Mouse (Mus musculus) hindbrain, postnatal 0 days (tissue): ENCODE data around the gene Srsf3. TPM values are rescaled to one million over a fixed set of nuclear protein-coding genes. Genes with fewer than 3 reads are reported as not detected.

Experiments
- ATAC-seq: fragments of 200-750 bp; cut with Nextera tagmentation; 2 replicates; pipeline ENCODE4 v1.8.0; 2017; ENCODE audit warnings: mild to moderate bottlenecking, moderate TSS enrichment, moderate library complexity
- DNase-seq: peaks from one replicate; pipeline ENCODE4 v3.0.0-alpha.2; 2015; ENCODE audit warnings: low spot score
- H3K27ac ChIP-seq: fragments of 300-500 bp; sonication (generic); 2 replicates; pipeline ENCODE4 v1.5.1; 2014; ENCODE audit warnings: mild to moderate bottlenecking
- H3K27me3 ChIP-seq: fragments of 300-500 bp; sonication (generic); 2 replicates; pipeline ENCODE4 v1.6.1; 2014; ENCODE audit warnings: low read length, mixed read lengths; ENCODE audit not compliant: insufficient read depth
- H3K36me3 ChIP-seq: fragments of 300-500 bp; sonication (generic); 2 replicates; pipeline ENCODE4 v1.6.1; 2014; ENCODE audit warnings: low read length, mixed read lengths; ENCODE audit not compliant: insufficient read depth
- H3K4me1 ChIP-seq: fragments of 300-500 bp; sonication (generic); 2 replicates; pipeline ENCODE4 v1.6.1; 2014; ENCODE audit warnings: antibody characterized with exemption, low read length, mixed read lengths; ENCODE audit not compliant: insufficient read depth
- H3K4me2 ChIP-seq: fragments of 300-500 bp; sonication (generic); 2 replicates; pipeline ENCODE4 v1.6.1; 2014; ENCODE audit warnings: low read depth, mild to moderate bottlenecking, low read length, moderate library complexity, mixed read lengths
- H3K4me3 ChIP-seq: fragments of 300-500 bp; sonication (generic); 2 replicates; pipeline ENCODE4 v1.5.1; 2014; ENCODE audit warnings: low read length
- H3K9ac ChIP-seq: fragments of 300-500 bp; sonication (generic); replicated peaks from 2 replicates; pipeline ENCODE4 v1.6.1; 2014; ENCODE audit warnings: mild to moderate bottlenecking, low read length, moderate library complexity, mixed read lengths
- H3K9me3 ChIP-seq: fragments of 300-500 bp; sonication (generic); 2 replicates; pipeline ENCODE4 v1.6.1; 2016; ENCODE audit warnings: low read length, mixed read lengths
- CTCF ChIP-seq: IDR thresholded peaks from 2 replicates; pipeline ENCODE4 v1.5.1; 2016; ENCODE audit warnings: antibody characterized with exemption, control low read depth, low read depth
- WGBS: fragments of 180-500 bp; shearing (Covaris S2); extraction: QIAGEN DNeasy Blood & Tissue Kit; methylation state at CpG from one replicate; pipeline ENCODE4 v1.1.7; 2014; 5-methylcytosine and 5-hydroxymethylcytosine counted together
- polyA plus RNA-seq: library from polyadenylated mRNA; unstranded; fragments of >200 nt; fragmentation: Nextera tagmentation; extraction: Ambion mirVana; gene quantifications from 2 replicates; pipeline ENCODE4 v1.2.1, GENCODE M21; 2015
- total RNA-seq: library from RNA; depleted of rRNA; stranded (reverse); fragments of >200 nt; gene quantifications from 2 replicates; pipeline ENCODE4 v1.2.3, GENCODE M21; 2014

Gene Srsf3
- total and polyA plus RNA-seq, 2 experiments from 2014 or later: 139 to 298 TPM

DNA sequence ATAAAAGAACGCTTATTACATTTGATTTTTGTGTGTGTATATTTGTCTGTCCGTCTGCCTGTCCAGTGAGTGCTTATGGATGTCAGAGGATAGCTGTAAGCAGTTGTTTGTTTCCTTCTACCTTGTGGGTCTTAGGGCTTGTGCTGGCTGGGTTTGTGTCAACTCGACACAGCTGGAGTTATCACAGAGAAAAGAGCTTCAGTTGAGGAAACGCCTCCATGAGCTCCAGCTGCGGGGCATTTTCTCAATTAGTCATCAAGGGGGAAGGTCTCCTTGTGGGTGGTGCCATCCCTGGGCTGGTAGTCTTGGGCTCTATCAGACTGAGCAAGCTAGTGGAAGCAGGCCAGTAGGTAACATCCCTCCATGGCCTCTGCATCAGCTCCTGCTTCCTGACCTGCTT is 35.4 kb downstream of the Srsf3 start:
- Histone ChIP-seq H3K36me3 (no peaks in the 10 kb centered on the region), H3K9me3 (no peaks in the 10 kb centered on the region), H3K27ac (no peak overlapping the region), H3K4me3 (no peak overlapping the region), H3K27me3 (no peaks in the 10 kb centered on the region), H3K9ac (no peak overlapping the region), H3K4me2 (no peak overlapping the region), H3K4me1 (peaks cover 4% of the 10 kb centered on the region)
- WGBS: 56% methylated on average over 5 of the region's 5 CpGs
- no peak for ATAC-seq
- TF ChIP-seq CTCF: no peak
- DNase-seq: no peak

GRCm38 (mm10) chr17:29069063-29069462 is 36.6 kb downstream of the Srsf3 start:
- Histone ChIP-seq H3K4me1 (peaks cover 9% of the 10 kb centered on the region), H3K4me3 (no peak overlapping the region)
- no peak for DNase-seq

DNA sequence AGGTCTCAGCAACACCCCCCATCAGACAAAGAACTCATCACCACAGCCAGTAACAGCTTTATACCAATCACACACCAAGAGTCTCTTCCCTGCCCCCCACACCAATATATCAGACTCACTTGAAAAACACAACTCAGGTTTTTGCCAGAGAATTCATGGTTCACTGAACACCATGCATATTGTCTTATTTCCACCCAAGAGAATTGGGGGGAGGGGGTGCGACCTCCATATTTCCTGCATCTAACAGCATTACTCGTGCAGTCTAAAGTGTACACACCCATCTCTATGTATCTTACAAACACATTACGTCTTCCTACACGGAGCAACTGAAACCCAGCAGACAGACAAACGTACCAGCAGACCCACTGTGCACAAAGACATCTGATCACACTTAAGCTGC is 39.4 kb downstream of the Srsf3 start:
- Histone ChIP-seq H3K4me2 (no peak overlapping the region), H3K9ac (no peak overlapping the region), H3K4me1 (peaks cover 9% of the 10 kb centered on the region), H3K4me3 (no peak overlapping the region), H3K9me3 (no peaks in the 10 kb centered on the region), H3K27ac (no peak overlapping the region), H3K27me3 (no peaks in the 10 kb centered on the region), H3K36me3 (no peaks in the 10 kb centered on the region)
- ATAC-seq: no peak
- WGBS: 81% methylated on average over 5 of the region's 5 CpGs
- DNase-seq: no peak
- TF ChIP-seq CTCF: no peak

More at GRCm38 (mm10) chr17:29069063-29069462, 36.6 kb downstream of the Srsf3 start:
- Histone ChIP-seq H3K9ac (no peak overlapping the region), H3K27me3 (no peaks in the 10 kb centered on the region), H3K9me3 (no peaks in the 10 kb centered on the region), H3K4me2 (no peak overlapping the region), H3K36me3 (no peaks in the 10 kb centered on the region), H3K27ac (no peak overlapping the region)
- TF ChIP-seq CTCF: no peak
- 73% methylated on average over 10 of the region's 10 CpGs for WGBS
- ATAC-seq: no peak

DNA sequence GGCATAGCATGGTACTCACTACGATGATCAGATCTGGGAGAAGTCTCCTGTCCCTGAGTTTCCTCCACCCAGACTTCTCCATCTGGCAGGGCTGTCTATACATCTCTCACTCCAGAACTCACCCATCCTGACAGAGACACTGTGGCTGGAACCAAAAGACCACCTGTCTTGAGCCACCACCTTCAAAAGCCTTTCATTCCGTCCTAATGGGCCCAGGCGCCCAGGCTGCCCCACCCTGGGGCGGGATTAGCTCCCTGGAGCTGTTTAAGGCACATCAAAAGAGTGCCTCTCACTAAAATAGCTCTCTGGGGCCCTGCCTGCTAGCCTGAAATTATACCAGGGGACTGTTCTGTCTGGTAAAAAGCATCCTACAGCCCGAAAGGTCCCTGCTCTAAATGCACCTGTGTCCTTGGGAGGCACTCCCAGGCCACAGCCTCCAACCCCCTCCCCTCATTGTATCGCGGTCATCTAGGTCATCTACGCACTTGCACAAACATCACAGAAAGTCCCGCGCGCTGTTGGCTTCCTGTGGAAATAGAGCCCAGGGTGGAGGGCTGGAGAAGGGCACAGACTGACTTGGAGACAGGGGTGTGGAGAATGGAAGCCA is 40.4 kb downstream of the Srsf3 start:
- peak overlapping the region; percentile 6; the same call in 1 of the 2 replicates for H3K27ac ChIP-seq
- no peaks in the 10 kb centered on the region for H3K36me3 ChIP-seq
- H3K9ac ChIP-seq: 0 out of 2 replicates have a peak overlapping the region, but pooled peaks have one; percentile 5
- no peak overlapping the region for H3K4me2 ChIP-seq
- H3K4me1 ChIP-seq: peaks cover 9% of the 10 kb centered on the region
- H3K9me3 ChIP-seq: no peaks in the 10 kb centered on the region
- no peaks in the 10 kb centered on the region for H3K27me3 ChIP-seq
- TF ChIP-seq CTCF: no peak
- DNase-seq (no peak), ATAC-seq (no peak)
- no peak overlapping the region for H3K4me3 ChIP-seq
- WGBS: 45% methylated on average over 11 of the region's 11 CpGs

- DNase-seq (no peak), ATAC-seq (peak; percentile 78; the same call in 1 of the 2 replicates)
- WGBS: 46% methylated on average over 5 of the region's 5 CpGs
- no peaks in the 10 kb centered on the region for H3K36me3 ChIP-seq
- H3K27me3 ChIP-seq: no peaks in the 10 kb centered on the region
- H3K4me2 ChIP-seq: no peak overlapping the region
- H3K4me3 ChIP-seq: no peak overlapping the region
- H3K9ac ChIP-seq: no peak overlapping the region
- no peaks in the 10 kb centered on the region for H3K9me3 ChIP-seq
- H3K4me1 ChIP-seq: peaks cover 9% of the 10 kb centered on the region
- TF ChIP-seq CTCF: no peak
- peak overlapping the region; percentile 36; the same call in 1 of the 2 replicates for H3K27ac ChIP-seq
Observed at GRCm38 (mm10) chr17:29073313-29073712, 40.9 kb downstream of the Srsf3 start.

GRCm38 (mm10) chr17:29074085-29074484 is 41.7 kb downstream of the Srsf3 start:
- TF ChIP-seq CTCF: no peak
- Histone ChIP-seq H3K9me3 (no peaks in the 10 kb centered on the region), H3K27me3 (no peaks in the 10 kb centered on the region), H3K4me1 (peaks cover 9% of the 10 kb centered on the region), H3K4me2 (no peak overlapping the region), H3K4me3 (no peak overlapping the region), H3K36me3 (no peaks in the 10 kb centered on the region), H3K9ac (no peak overlapping the region), H3K27ac (0 out of 2 replicates have a peak overlapping the region, but pooled peaks have one; percentile 36)
- 88% methylated on average over 13 of the region's 13 CpGs for WGBS
- ATAC-seq: no peak
- DNase-seq: no peak

GRCm38 (mm10) chr17:29076235-29076634 is 43.8 kb downstream of the Srsf3 start:
- H3K9me3 ChIP-seq: no peaks in the 10 kb centered on the region
- no peaks in the 10 kb centered on the region for H3K36me3 ChIP-seq
- ATAC-seq (no peak), DNase-seq (no peak)
- H3K4me3 ChIP-seq: no peak overlapping the region
- no peaks in the 10 kb centered on the region for H3K27me3 ChIP-seq
- H3K4me1 ChIP-seq: peaks cover 9% of the 10 kb centered on the region
- no peak overlapping the region for H3K27ac ChIP-seq
- 83% methylated on average over 8 of the region's 8 CpGs for WGBS
- H3K9ac ChIP-seq: no peak overlapping the region
- TF ChIP-seq CTCF: no peak
- no peak overlapping the region for H3K4me2 ChIP-seq
